Mouse (Mus musculus) subcutaneous adipose tissue, adult 2 months (tissue): ENCODE data around the gene Nlrp9c. TPM values are rescaled to one million over a fixed set of nuclear protein-coding genes. Genes with fewer than 3 reads are reported as not detected.

Source experiments
- polyA plus RNA-seq: library from polyadenylated mRNA; depleted of rRNA; stranded (reverse); fragments of >200 nt; gene quantifications from 2 replicates; pipeline ENCODE4 v1.2.3, GENCODE M21; 2012; ENCODE audit warnings: low replicate concordance; rRNA removed

The Nlrp9c gene
- not detected in 2 replicates for polyA plus RNA-seq

DNA sequence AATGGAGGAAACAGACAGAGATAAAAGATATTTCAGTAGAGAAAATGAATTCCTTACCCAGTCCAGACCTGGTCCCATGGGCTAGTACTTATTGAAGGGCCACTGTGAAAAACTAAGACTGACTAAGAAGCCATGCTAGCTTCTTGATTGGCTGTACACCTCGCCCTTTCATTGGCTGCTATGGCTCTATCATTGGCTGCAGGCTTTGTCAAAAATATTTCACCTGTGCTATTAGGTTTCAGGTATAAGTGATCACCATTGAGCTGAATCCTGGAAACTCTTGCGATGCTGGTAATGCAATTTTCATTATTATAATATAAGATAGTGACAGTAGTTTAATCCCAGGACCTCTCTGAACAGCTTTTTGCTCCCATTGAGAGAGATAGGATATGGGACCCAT is at the start of gene Nlrp9c:
Gene Nlrp9c, minus strand, starts transcription at position 101 of the 400 bp plus-strand sequence.

GRCm38 (mm10) chr7:26434813-26435212 is 31.3 kb upstream of the Nlrp9c start, which contains the start of gene Nlrp4a:
TSS of gene Nlrp4a (plus strand) at chr7:26435113.

GRCm38 (mm10) chr7:26306926-26307325 is 96.6 kb downstream of the Nlrp9c start, which contains the start of gene Cyp2a4:
TSS of gene Cyp2a4 (plus strand) at chr7:26307169.

Other genes with a start within 250 kb of the Nlrp9c start
- 0.13 and 0.18 TPM in 2 replicates for gene Cyp2b9, start 230.3 kb downstream of the Nlrp9c start, polyA plus RNA-seq
- not detected in 2 replicates for gene Vmn1r184, start 143.4 kb downstream of the Nlrp9c start, polyA plus RNA-seq
- gene Cyp2a4, start 96.5 kb downstream of the Nlrp9c start, polyA plus RNA-seq, result 0.15 TPM in 1 of 2 replicates, not detected in the other
- gene Nlrp4a, start 31.4 kb upstream of the Nlrp9c start, polyA plus RNA-seq, result not detected in 2 replicates
- gene Nlrp9a, start 131.3 kb upstream of the Nlrp9c start, polyA plus RNA-seq, result not detected in 2 replicates
- not detected in 2 replicates for gene Vmn1r185, start 214.8 kb upstream of the Nlrp9c start, polyA plus RNA-seq